Mouse (Mus musculus) erythroblast, embryonic 14.5 days (primary cell): Measurements from ENCODE around the gene Tnfsf14. TPM values are rescaled to one million over a fixed set of nuclear protein-coding genes. Genes with fewer than 3 reads are reported as not detected.

Source experiments
- H3K27me3 ChIP-seq: 2 replicates; pipeline ENCODE4 v1.6.1; 2012; ENCODE audit warnings: inconsistent platforms; ENCODE audit not compliant: control insufficient read depth
- H3K36me3 ChIP-seq: 2 replicates; pipeline ENCODE4 v1.6.1; 2012; ENCODE audit warnings: mild to moderate bottlenecking, inconsistent platforms; ENCODE audit not compliant: control insufficient read depth
- H3K4me1 ChIP-seq: 2 replicates; pipeline ENCODE4 v1.6.1; 2012; ENCODE audit warnings: inconsistent platforms; ENCODE audit not compliant: control insufficient read depth
- H3K4me3 ChIP-seq: replicated peaks from 2 replicates; pipeline ENCODE3; 2012; ENCODE audit warnings: moderate library complexity, mild to moderate bottlenecking, inconsistent platforms
- H3K9me3 ChIP-seq: 2 replicates; pipeline ENCODE4 v1.6.1; 2012; ENCODE audit warnings: low read length, inconsistent platforms, mixed read lengths; ENCODE audit not compliant: control insufficient read depth
- GATA1 ChIP-seq: IDR thresholded peaks from 2 replicates; pipeline ENCODE4 v1.6.1; 2012; ENCODE audit warnings: low read length, inconsistent platforms, mixed read lengths
- TAL1 ChIP-seq: IDR thresholded peaks from 3 replicates; pipeline ENCODE4 v1.6.1; 2012; ENCODE audit warnings: low read length, inconsistent platforms, mixed read lengths
- polyA plus RNA-seq: library from polyadenylated mRNA; stranded (reverse); fragments of >175 nt; gene quantifications from 2 replicates; pipeline ENCODE4 v1.2.3, GENCODE M21; 2012

Gene Tnfsf14
- polyA plus RNA-seq, 1 experiment: 0.02 TPM

GRCm38 (mm10) chr17:57211501-57211900, 17.5 kb upstream of the Tnfsf14 start:
- TF ChIP-seq TAL1: no peak
- Histone ChIP-seq H3K36me3 (peaks cover 18% of the 10 kb centered on the region; the same call in 1 of the 2 replicates), H3K27me3 (no peaks in the 10 kb centered on the region), H3K4me3 (no peak overlapping the region), H3K4me1 (no peaks in the 10 kb centered on the region), H3K9me3 (no peaks in the 10 kb centered on the region)

DNA sequence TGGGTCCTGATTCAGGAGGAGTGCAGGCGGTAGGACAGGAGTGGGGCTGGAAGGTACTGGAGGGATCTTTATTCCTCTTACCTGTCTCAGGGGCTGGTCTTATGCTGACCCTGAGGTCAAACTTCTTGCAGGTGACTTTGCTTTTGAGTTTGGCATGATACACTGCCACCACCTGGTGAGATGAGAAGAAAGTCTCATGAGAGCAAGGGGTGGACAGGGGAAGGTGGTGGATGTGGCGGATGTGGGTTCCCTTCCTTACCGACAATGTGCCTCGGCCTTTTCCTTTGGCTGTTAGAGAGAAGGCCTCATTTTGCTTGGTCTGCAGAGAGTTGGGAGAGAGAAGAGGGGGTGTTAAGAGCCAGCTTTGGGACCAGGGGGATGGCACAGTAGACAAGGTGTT, 15.4 kb upstream of the Tnfsf14 start:
- Histone ChIP-seq H3K4me1 (no peaks in the 10 kb centered on the region), H3K27me3 (no peaks in the 10 kb centered on the region), H3K4me3 (no peak overlapping the region), H3K36me3 (peaks cover 12% of the 10 kb centered on the region; the same call in 1 of the 2 replicates), H3K9me3 (no peaks in the 10 kb centered on the region)
- TF ChIP-seq TAL1: no peak
- no peak for TF ChIP-seq GATA1

DNA sequence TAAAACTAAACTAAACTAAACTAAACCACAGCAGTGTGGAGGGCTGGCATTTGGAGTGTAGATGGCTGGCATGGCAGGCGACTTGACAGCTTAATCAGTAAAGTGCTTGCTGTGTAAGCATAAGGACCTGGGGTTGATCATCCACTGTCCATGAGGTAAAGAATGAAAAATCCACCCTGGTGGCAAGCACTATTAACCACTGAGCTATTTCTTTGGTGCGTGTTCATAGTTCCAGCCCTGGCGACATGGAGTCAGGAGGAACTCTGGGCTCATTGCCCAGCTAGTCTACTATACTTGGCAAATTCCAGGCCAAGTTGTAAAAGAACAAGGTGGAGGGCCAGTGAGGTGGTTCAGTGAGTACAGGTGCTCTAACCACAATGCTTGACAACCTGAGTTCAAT, 14.0 kb upstream of the Tnfsf14 start:
- peaks cover 13% of the 10 kb centered on the region; the same call in 1 of the 2 replicates for H3K36me3 ChIP-seq
- H3K4me1 ChIP-seq: no peaks in the 10 kb centered on the region
- no peak overlapping the region for H3K4me3 ChIP-seq
- TF ChIP-seq GATA1: no peak
- no peak for TF ChIP-seq TAL1
- no peaks in the 10 kb centered on the region for H3K9me3 ChIP-seq
- no peaks in the 10 kb centered on the region for H3K27me3 ChIP-seq

- Histone ChIP-seq H3K27me3 (no peaks in the 10 kb centered on the region), H3K4me3 (no peak overlapping the region), H3K9me3 (no peaks in the 10 kb centered on the region), H3K4me1 (no peaks in the 10 kb centered on the region; the same call in 1 of the 2 replicates), H3K36me3 (peaks cover 2% of the 10 kb centered on the region; the same call in 1 of the 2 replicates)
- TF ChIP-seq GATA1 (no peak), TAL1 (no peak)
These were observed 8.1 kb upstream of the Tnfsf14 start for GRCm38 (mm10) chr17:57201841-57202724.

- Histone ChIP-seq H3K4me3 (no peak overlapping the region), H3K4me1 (no peaks in the 10 kb centered on the region; the same call in 1 of the 2 replicates), H3K27me3 (no peaks in the 10 kb centered on the region), H3K9me3 (no peaks in the 10 kb centered on the region), H3K36me3 (no peaks in the 10 kb centered on the region; the same call in 1 of the 2 replicates)
- TF ChIP-seq GATA1 (no peak), TAL1 (no peak)
These were observed 4.3 kb upstream of the Tnfsf14 start for GRCm38 (mm10) chr17:57198252-57198651.

DNA sequence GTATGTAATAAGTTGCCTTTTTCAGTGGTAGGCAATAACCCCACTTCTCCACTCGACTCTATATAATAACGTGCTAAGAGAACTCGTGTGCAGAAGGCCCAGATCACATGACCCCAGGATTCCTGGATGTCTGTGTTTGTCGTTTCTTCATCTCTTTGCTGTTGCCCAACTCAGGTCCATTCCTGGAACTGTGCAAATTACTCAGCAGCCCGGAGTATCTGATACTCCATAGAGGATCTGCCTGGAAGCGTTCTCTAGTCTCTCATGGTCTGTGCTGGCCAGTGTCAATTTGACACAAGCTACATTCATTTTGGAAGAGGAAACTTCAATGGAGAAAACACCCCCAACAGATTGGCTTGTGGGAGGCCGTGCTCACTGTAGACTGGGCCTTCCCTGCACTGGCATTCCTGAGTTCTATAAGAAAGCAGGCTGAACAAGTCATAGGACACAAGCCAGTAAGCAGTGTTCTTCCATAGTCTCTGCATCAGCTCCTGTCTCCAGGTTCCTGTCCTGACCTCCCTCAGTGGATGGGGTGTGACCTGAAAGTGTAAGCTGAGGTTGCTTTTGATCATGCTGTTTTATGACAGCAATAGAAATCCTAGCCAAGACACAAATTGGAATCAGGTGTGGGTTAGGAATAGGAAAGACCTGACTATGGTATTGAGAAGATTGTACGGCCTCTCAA, 1.5 kb upstream of the Tnfsf14 start:
- TF ChIP-seq TAL1 (no peak), GATA1 (no peak)
- H3K4me3 ChIP-seq: no peak overlapping the region
- no peaks in the 10 kb centered on the region for H3K27me3 ChIP-seq
- H3K4me1 ChIP-seq: no peaks in the 10 kb centered on the region
- no peaks in the 10 kb centered on the region; the same call in 1 of the 2 replicates for H3K36me3 ChIP-seq
- no peaks in the 10 kb centered on the region for H3K9me3 ChIP-seq

GRCm38 (mm10) chr17:57194771-57195170, 794 bp upstream of the Tnfsf14 start:
- H3K36me3 ChIP-seq: no peaks in the 10 kb centered on the region; the same call in 1 of the 2 replicates
- no peaks in the 10 kb centered on the region for H3K4me1 ChIP-seq
- H3K27me3 ChIP-seq: no peaks in the 10 kb centered on the region
- no peak for TF ChIP-seq TAL1
- no peak for TF ChIP-seq GATA1
- no peak overlapping the region for H3K4me3 ChIP-seq
- no peaks in the 10 kb centered on the region for H3K9me3 ChIP-seq

GRCm38 (mm10) chr17:57188510-57189192, 5.3 kb downstream of the Tnfsf14 start:
- Histone ChIP-seq H3K36me3 (no peaks in the 10 kb centered on the region), H3K4me3 (no peak overlapping the region), H3K4me1 (peaks cover 8% of the 10 kb centered on the region), H3K9me3 (no peaks in the 10 kb centered on the region), H3K27me3 (no peaks in the 10 kb centered on the region)
- TF ChIP-seq GATA1: no peak
- TF ChIP-seq TAL1: no peak

DNA sequence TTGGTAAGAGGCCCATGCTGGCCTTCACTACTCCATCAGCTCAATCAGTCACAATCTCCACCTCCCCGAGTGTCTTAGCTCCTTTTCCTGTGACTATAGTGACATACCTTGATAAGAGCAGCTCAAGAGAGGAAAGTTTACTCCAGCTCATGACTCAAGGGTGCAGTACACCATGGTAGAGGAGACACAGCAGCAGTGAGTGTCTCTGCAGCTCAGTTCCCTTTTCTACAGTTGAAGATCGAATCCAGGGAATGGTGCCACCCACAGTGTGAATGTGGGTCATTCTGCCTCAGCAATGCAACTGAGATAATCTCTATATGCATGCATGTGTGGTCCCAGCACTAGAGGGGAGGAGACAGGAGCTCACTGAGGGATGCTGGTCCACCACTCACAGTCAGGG, 8.3 kb downstream of the Tnfsf14 start:
- Histone ChIP-seq H3K9me3 (no peaks in the 10 kb centered on the region), H3K36me3 (no peaks in the 10 kb centered on the region), H3K27me3 (no peaks in the 10 kb centered on the region), H3K4me3 (no peak overlapping the region), H3K4me1 (peaks cover 8% of the 10 kb centered on the region)
- TF ChIP-seq TAL1 (no peak), GATA1 (no peak)
